Mouse (Mus musculus): ENCODE measurements at regions not wholly inside any gene's neighbourhood (a gene's known extent, or its start where the extent isn't known, plus 50 kb on each side); places are given as distances from the start of the nearest gene placed in this dataset.

DNA sequence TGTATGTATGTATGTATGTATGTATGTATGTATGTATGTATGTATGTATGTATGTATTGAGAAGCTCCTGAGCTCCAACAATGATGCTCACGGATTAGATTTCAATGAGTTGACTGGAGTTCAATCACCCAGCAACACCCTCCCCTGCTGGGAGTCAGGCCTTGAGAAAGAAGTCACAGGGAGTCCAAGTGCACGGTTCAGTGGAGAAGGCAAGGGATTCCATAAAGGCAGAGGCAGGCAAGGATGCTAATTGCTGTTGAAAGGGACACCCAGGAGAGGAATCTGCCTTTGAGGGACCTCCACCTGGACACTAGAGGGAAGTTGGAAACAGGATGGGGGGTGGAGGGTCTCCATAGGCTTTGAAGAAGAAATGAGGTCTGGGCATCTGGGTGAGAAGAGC lies 331.2 kb upstream of the Zfp462 start:
- Histone ChIP-seq H3K9me3 (ENCODE audit: control insufficient read depth, low read length) (no peaks in the 10 kb centered on the region), H3K4me2 (ENCODE audit: low read depth, low read length) (no peak overlapping the region), H3K27me3 (replicated peaks; ENCODE audit: control insufficient read depth, insufficient read depth, low read length) (no peaks in the 10 kb centered on the region), H3K36me3 (ENCODE audit: control insufficient read depth, insufficient read depth, low read length) (no peaks in the 10 kb centered on the region), H3K4me3 (ENCODE audit: low read length) (no peak overlapping the region), H3K4me1 (ENCODE audit: control insufficient read depth, insufficient read depth, low read length) (no peaks in the 10 kb centered on the region), H3K27ac (ENCODE audit: low read length) (no peak overlapping the region), H3K9ac (ENCODE audit: low read depth, low read length) (no peak overlapping the region)
- WGBS: 70% methylated on average over 2 of the region's 2 CpGs
- no peak for ATAC-seq

GRCm38 (mm10) chr4:54615886-54616285 lies 329.0 kb upstream of the Zfp462 start:
- no peak overlapping the region for H3K9ac ChIP-seq (ENCODE audit: low read depth, low read length)
- H3K36me3 ChIP-seq (ENCODE audit: control insufficient read depth, insufficient read depth, low read length): no peaks in the 10 kb centered on the region
- no peaks in the 10 kb centered on the region for H3K27me3 ChIP-seq (replicated peaks; ENCODE audit: control insufficient read depth, insufficient read depth, low read length)
- no peak for ATAC-seq
- no peak overlapping the region for H3K4me3 ChIP-seq (ENCODE audit: low read length)
- WGBS: 14% methylated on average over 1 of the region's 1 CpGs
- no peak overlapping the region for H3K27ac ChIP-seq (ENCODE audit: low read length)
- H3K4me2 ChIP-seq (ENCODE audit: low read depth, low read length): no peak overlapping the region
- no peaks in the 10 kb centered on the region for H3K9me3 ChIP-seq (ENCODE audit: control insufficient read depth, low read length)
- no peaks in the 10 kb centered on the region for H3K4me1 ChIP-seq (ENCODE audit: control insufficient read depth, insufficient read depth, low read length)

- H3K4me2 ChIP-seq (ENCODE audit: low read depth, low read length): no peak overlapping the region
- H3K9ac ChIP-seq (ENCODE audit: low read depth, low read length): no peak overlapping the region
- H3K4me3 ChIP-seq (ENCODE audit: low read length): no peak overlapping the region
- no peaks in the 10 kb centered on the region for H3K4me1 ChIP-seq (ENCODE audit: control insufficient read depth, insufficient read depth, low read length)
- 80% methylated on average over 20 of the region's 20 CpGs for WGBS
- 0 out of 2 replicates have a peak, but pooled peaks cover 5% of the 10 kb centered on the region for H3K9me3 ChIP-seq (ENCODE audit: control insufficient read depth, low read length)
- H3K36me3 ChIP-seq (ENCODE audit: control insufficient read depth, insufficient read depth, low read length): no peaks in the 10 kb centered on the region
- H3K27me3 ChIP-seq (replicated peaks; ENCODE audit: control insufficient read depth, insufficient read depth, low read length): no peaks in the 10 kb centered on the region
- no peak overlapping the region for H3K27ac ChIP-seq (ENCODE audit: low read length)
- ATAC-seq: no peak
Measured at GRCm38 (mm10) chr4:54624024-54624873, 320.6 kb upstream of the Zfp462 start.

DNA sequence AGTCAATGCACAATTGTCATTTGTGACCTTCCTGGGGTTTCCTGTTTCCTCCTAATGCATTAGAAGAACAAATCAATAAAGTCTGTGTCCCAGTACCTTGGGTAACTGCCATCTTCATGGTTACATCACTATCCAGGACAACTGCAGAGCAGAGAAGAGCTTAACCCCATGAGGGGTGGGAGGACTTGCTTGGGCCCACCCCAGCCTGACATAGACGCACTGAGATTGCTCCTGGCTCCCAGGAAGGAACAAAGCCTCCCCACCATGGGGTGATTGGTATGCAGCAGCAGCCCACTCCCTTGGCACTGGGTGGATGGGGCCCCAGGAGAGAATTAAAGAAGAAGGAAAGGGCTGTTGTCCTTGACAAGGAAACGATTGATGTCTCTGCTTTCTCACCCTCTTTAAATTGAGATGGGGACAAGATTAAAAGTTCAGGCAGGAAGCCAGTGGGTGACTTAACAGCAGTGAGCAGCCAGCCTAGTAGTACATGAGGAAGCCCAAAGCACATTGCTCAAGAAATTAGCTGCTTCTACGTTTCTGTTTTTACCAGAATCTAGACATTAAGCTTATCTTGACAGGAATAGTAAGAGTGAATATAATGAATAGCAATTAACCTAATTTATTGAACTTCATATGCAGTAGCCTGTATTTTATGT lies 307.7 kb upstream of the Zfp462 start:
- no peak for ATAC-seq
- Histone ChIP-seq H3K4me1 (ENCODE audit: control insufficient read depth, insufficient read depth, low read length) (no peaks in the 10 kb centered on the region), H3K9ac (ENCODE audit: low read depth, low read length) (no peak overlapping the region), H3K27ac (ENCODE audit: low read length) (no peak overlapping the region), H3K4me3 (ENCODE audit: low read length) (no peak overlapping the region), H3K4me2 (ENCODE audit: low read depth, low read length) (no peak overlapping the region), H3K9me3 (ENCODE audit: control insufficient read depth, low read length) (no peaks in the 10 kb centered on the region), H3K27me3 (replicated peaks; ENCODE audit: control insufficient read depth, insufficient read depth, low read length) (no peaks in the 10 kb centered on the region), H3K36me3 (ENCODE audit: control insufficient read depth, insufficient read depth, low read length) (no peaks in the 10 kb centered on the region)
- 29% methylated on average over 3 of the region's 3 CpGs for WGBS

- 78% methylated on average over 11 of the region's 11 CpGs for WGBS
- no peak overlapping the region for H3K4me2 ChIP-seq (ENCODE audit: low read depth, low read length)
- no peaks in the 10 kb centered on the region for H3K27me3 ChIP-seq (replicated peaks; ENCODE audit: control insufficient read depth, insufficient read depth, low read length)
- H3K9me3 ChIP-seq (ENCODE audit: control insufficient read depth, low read length): no peaks in the 10 kb centered on the region
- no peaks in the 10 kb centered on the region for H3K4me1 ChIP-seq (ENCODE audit: control insufficient read depth, insufficient read depth, low read length)
- no peaks in the 10 kb centered on the region for H3K36me3 ChIP-seq (ENCODE audit: control insufficient read depth, insufficient read depth, low read length)
- no peak overlapping the region for H3K4me3 ChIP-seq (ENCODE audit: low read length)
- ATAC-seq: no peak
- no peak overlapping the region for H3K27ac ChIP-seq (ENCODE audit: low read length)
- H3K9ac ChIP-seq (ENCODE audit: low read depth, low read length): no peak overlapping the region
Measured at GRCm38 (mm10) chr4:54646033-54646432, 298.8 kb upstream of the Zfp462 start.

GRCm38 (mm10) chr4:54646459-54646858 lies 298.4 kb upstream of the Zfp462 start:
- Histone ChIP-seq H3K27ac (ENCODE audit: low read length) (no peak overlapping the region), H3K36me3 (ENCODE audit: control insufficient read depth, insufficient read depth, low read length) (no peaks in the 10 kb centered on the region), H3K27me3 (replicated peaks; ENCODE audit: control insufficient read depth, insufficient read depth, low read length) (no peaks in the 10 kb centered on the region), H3K9me3 (ENCODE audit: control insufficient read depth, low read length) (no peaks in the 10 kb centered on the region), H3K4me1 (ENCODE audit: control insufficient read depth, insufficient read depth, low read length) (no peaks in the 10 kb centered on the region), H3K4me2 (ENCODE audit: low read depth, low read length) (no peak overlapping the region), H3K4me3 (ENCODE audit: low read length) (no peak overlapping the region), H3K9ac (ENCODE audit: low read depth, low read length) (no peak overlapping the region)
- 66% methylated on average over 8 of the region's 8 CpGs for WGBS
- ATAC-seq: no peak

DNA sequence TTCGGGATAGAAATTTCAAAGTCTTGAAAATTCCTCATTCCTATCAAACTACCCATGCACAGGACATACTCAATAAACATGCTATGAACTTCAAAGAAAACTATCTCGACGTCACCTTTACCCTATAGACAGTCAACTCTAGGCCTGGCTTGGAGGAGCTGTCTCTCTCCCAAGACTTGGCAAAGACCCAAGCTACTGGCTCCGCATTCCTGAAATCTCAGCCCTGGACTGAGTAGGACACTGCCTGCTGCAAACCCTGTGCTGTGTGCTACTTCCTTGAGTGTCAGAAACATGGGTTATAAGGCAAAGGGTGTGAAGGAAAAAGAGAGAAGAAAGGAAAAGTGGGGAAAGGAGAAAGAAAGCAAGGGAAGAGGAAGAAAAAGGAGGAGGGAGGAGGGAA lies 296.6 kb upstream of the Zfp462 start:
- Histone ChIP-seq H3K27ac (ENCODE audit: low read length) (no peak overlapping the region), H3K4me1 (ENCODE audit: control insufficient read depth, insufficient read depth, low read length) (no peaks in the 10 kb centered on the region), H3K9me3 (ENCODE audit: control insufficient read depth, low read length) (no peaks in the 10 kb centered on the region), H3K36me3 (ENCODE audit: control insufficient read depth, insufficient read depth, low read length) (no peaks in the 10 kb centered on the region), H3K4me2 (ENCODE audit: low read depth, low read length) (no peak overlapping the region), H3K4me3 (ENCODE audit: low read length) (no peak overlapping the region), H3K27me3 (replicated peaks; ENCODE audit: control insufficient read depth, insufficient read depth, low read length) (no peaks in the 10 kb centered on the region), H3K9ac (ENCODE audit: low read depth, low read length) (no peak overlapping the region)
- WGBS: 71% methylated on average over 4 of the region's 4 CpGs
- ATAC-seq: no peak

DNA sequence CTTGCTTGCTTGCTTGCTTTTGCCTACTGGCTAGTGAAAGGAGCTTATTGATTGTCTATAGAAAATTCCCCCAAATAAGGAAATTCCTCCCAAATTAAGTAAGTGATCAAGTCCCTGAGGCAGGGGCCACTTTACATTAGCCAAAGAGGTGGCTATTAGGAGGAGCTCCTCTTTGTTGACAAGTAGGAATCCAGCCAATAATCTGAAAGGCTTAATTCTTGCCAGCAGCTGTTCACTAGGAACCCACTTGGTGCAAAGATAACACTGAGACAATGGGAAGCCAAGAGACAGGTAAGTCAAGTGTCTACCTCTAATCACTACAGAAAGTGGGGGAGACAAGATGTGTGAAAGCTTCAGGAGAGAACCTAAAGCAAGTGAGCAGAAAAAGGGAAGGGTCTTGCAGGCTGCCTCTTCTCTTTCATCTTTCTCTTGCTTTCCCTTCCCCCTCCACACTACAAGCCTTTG lies 293.2 kb upstream of the Zfp462 start:
- Histone ChIP-seq H3K9me3 (ENCODE audit: control insufficient read depth, low read length) (no peaks in the 10 kb centered on the region), H3K4me1 (ENCODE audit: control insufficient read depth, insufficient read depth, low read length) (no peaks in the 10 kb centered on the region), H3K4me3 (ENCODE audit: low read length) (no peak overlapping the region), H3K4me2 (ENCODE audit: low read depth, low read length) (no peak overlapping the region), H3K27me3 (replicated peaks; ENCODE audit: control insufficient read depth, insufficient read depth, low read length) (no peaks in the 10 kb centered on the region), H3K36me3 (ENCODE audit: control insufficient read depth, insufficient read depth, low read length) (no peaks in the 10 kb centered on the region), H3K27ac (ENCODE audit: low read length) (no peak overlapping the region), H3K9ac (ENCODE audit: low read depth, low read length) (no peak overlapping the region)
- no peak for ATAC-seq

GRCm38 (mm10) chr4:54652111-54653021 lies 292.5 kb upstream of the Zfp462 start:
- H3K4me3 ChIP-seq (ENCODE audit: low read length): no peak overlapping the region
- H3K36me3 ChIP-seq (ENCODE audit: control insufficient read depth, insufficient read depth, low read length): no peaks in the 10 kb centered on the region
- H3K9me3 ChIP-seq (ENCODE audit: control insufficient read depth, low read length): no peaks in the 10 kb centered on the region
- no peak overlapping the region for H3K4me2 ChIP-seq (ENCODE audit: low read depth, low read length)
- no peaks in the 10 kb centered on the region for H3K4me1 ChIP-seq (ENCODE audit: control insufficient read depth, insufficient read depth, low read length)
- 51% methylated on average over 11 of the region's 11 CpGs for WGBS
- no peak overlapping the region for H3K9ac ChIP-seq (ENCODE audit: low read depth, low read length)
- H3K27me3 ChIP-seq (replicated peaks; ENCODE audit: control insufficient read depth, insufficient read depth, low read length): no peaks in the 10 kb centered on the region
- ATAC-seq: no peak; the same call in 1 of the 2 replicates
- no peak overlapping the region for H3K27ac ChIP-seq (ENCODE audit: low read length)

All from intestine, embryonic 16.5 days (tissue).